ENCODE assay signal across 35 mouse cellular contexts in genomic region chr8:112390108-112390507, GRCm38 (mm10).
"Had no signal": no experiment of that assay in that cellular context is flagged by ENCODE, and none has a peak within 500 bp of the region (broad histone marks: within the 10 kb centered on the region; RNA-seq: fewer than 3 reads in every experiment).

No protein-coding gene starts in this region.

- H3K9ac ChIP-seq: heart, embryonic 12.5 days; heart, embryonic 13.5 days; heart, embryonic 15.5 days; hindbrain, embryonic 12.5 days; hindbrain, embryonic 13.5 days; hindbrain, embryonic 14.5 days; hindbrain, embryonic 15.5 days; intestine, embryonic 15.5 days; kidney, embryonic 15.5 days had no signal

- H3K27ac ChIP-seq: heart, embryonic 10.5 days; heart, embryonic 13.5 days; heart, embryonic 15.5 days; hindbrain, embryonic 10.5 days; hindbrain, embryonic 12.5 days; hindbrain, embryonic 13.5 days; hindbrain, embryonic 14.5 days; hindbrain, embryonic 15.5 days; hindbrain, postnatal 0 days; intestine, embryonic 15.5 days; kidney, embryonic 15.5 days; kidney, postnatal 0 days; layer of hippocampus, adult 2 months had no signal

- H3K4me3 ChIP-seq: heart, embryonic 10.5 days; heart, embryonic 12.5 days; heart, embryonic 13.5 days; heart, embryonic 15.5 days; hindbrain, embryonic 10.5 days; hindbrain, embryonic 12.5 days; hindbrain, embryonic 13.5 days; hindbrain, embryonic 15.5 days; intestine, embryonic 15.5 days; kidney, embryonic 15.5 days; layer of hippocampus, adult 2 months had no signal

- ATAC-seq: hindbrain, embryonic 16.5 days; hindbrain, postnatal 0 days; inflammation-experienced regulatory T-cells, adult 6 months; intestine, embryonic 15.5 days; intestine, embryonic 16.5 days; intestine, postnatal 0 days had no signal

- H3K4me2 ChIP-seq: heart, embryonic 11.5 days; heart, embryonic 12.5 days; heart, embryonic 13.5 days; heart, embryonic 15.5 days; hindbrain, embryonic 12.5 days; hindbrain, embryonic 13.5 days; hindbrain, embryonic 14.5 days; hindbrain, embryonic 15.5 days; intestine, embryonic 15.5 days; kidney, embryonic 15.5 days had no signal

- H3K4me1 ChIP-seq: heart, embryonic 10.5 days; heart, embryonic 12.5 days; heart, embryonic 13.5 days; heart, embryonic 15.5 days; hindbrain, embryonic 10.5 days; hindbrain, embryonic 12.5 days; hindbrain, embryonic 13.5 days; hindbrain, embryonic 15.5 days; intestine, embryonic 15.5 days; kidney, embryonic 15.5 days had no signal

- H3K36me3 ChIP-seq: heart, embryonic 10.5 days; heart, embryonic 12.5 days; heart, embryonic 13.5 days; heart, embryonic 15.5 days; hindbrain, embryonic 10.5 days; hindbrain, embryonic 12.5 days; hindbrain, embryonic 13.5 days; hindbrain, embryonic 15.5 days; intestine, embryonic 15.5 days; kidney, embryonic 15.5 days had no signal

- H3K9me3 ChIP-seq: hindbrain, embryonic 12.5 days; hindbrain, embryonic 13.5 days; hindbrain, embryonic 15.5 days; intestine, embryonic 15.5 days; kidney, embryonic 15.5 days had no signal

- DNase-seq: heart, postnatal 10 days; heart, postnatal 14 days; heart, postnatal 36 days; heart, postnatal 4 days; kidney, adult 11 months; kidney, adult 18-20 months; kidney, adult 2 months; kidney, adult 8-10 months; kidney, adult 9 months; kidney, postnatal 10 days; kidney, postnatal 14 days; kidney, postnatal 25 days; kidney, postnatal 36 days; kidney, postnatal 4 days; layer of hippocampus, adult 9-11 months; layer of hippocampus, postnatal 36 days had no signal

- H3K27me3 ChIP-seq: heart, embryonic 12.5 days; heart, embryonic 13.5 days; heart, embryonic 15.5 days; hindbrain, embryonic 12.5 days; hindbrain, embryonic 13.5 days; hindbrain, embryonic 15.5 days; intestine, embryonic 15.5 days; kidney, embryonic 15.5 days had no signal
